Mouse (Mus musculus) limb, embryonic 15.5 days (tissue): ENCODE measurements around the gene Zfp367. TPM values are rescaled to one million over a fixed set of nuclear protein-coding genes. Genes with fewer than 3 reads are reported as not detected.

Experiments used
- ATAC-seq: fragments of 200-750 bp; cut with Nextera tagmentation; 2 replicates; pipeline ENCODE4 v1.8.0; 2017; ENCODE audit warnings: low read depth, moderate TSS enrichment; ENCODE audit not compliant: insufficient number of reproducible peaks, low FRiP score, low TSS enrichment
- H3K27ac ChIP-seq: fragments of 300-500 bp; sonication (generic); 2 replicates; pipeline ENCODE4 v1.5.1; 2015; ENCODE audit warnings: moderate library complexity, mild to moderate bottlenecking, inconsistent platforms
- H3K27me3 ChIP-seq: fragments of 300-500 bp; sonication (generic); 2 replicates; pipeline ENCODE4 v1.6.1; 2015; ENCODE audit warnings: inconsistent platforms
- H3K36me3 ChIP-seq: fragments of 300-500 bp; sonication (generic); 2 replicates; pipeline ENCODE4 v1.6.1; 2015; ENCODE audit warnings: inconsistent platforms
- H3K4me1 ChIP-seq: fragments of 300-500 bp; sonication (generic); 2 replicates; pipeline ENCODE4 v1.6.1; 2015; ENCODE audit warnings: inconsistent platforms
- H3K4me2 ChIP-seq: fragments of 300-500 bp; sonication (generic); 2 replicates; pipeline ENCODE4 v1.6.1; 2015; ENCODE audit warnings: mild to moderate bottlenecking, inconsistent platforms
- H3K4me3 ChIP-seq: fragments of 300-500 bp; sonication (generic); 2 replicates; pipeline ENCODE4 v1.5.1; 2015; ENCODE audit warnings: mild to moderate bottlenecking, inconsistent platforms
- H3K9ac ChIP-seq: fragments of 300-500 bp; sonication (generic); 2 replicates; pipeline ENCODE4 v1.6.1; 2015; ENCODE audit warnings: inconsistent platforms
- H3K9me3 ChIP-seq: fragments of 300-500 bp; sonication (generic); 2 replicates; pipeline ENCODE4 v1.6.1; 2016; ENCODE audit warnings: inconsistent platforms
- WGBS: fragments of 180-500 bp; shearing (Covaris S2); methylation state at CpG from one replicate; pipeline ENCODE4 v1.1.7; 2015; 5-methylcytosine and 5-hydroxymethylcytosine counted together
- polyA plus RNA-seq: library from polyadenylated mRNA; unstranded; fragments of >200 nt; fragmentation: Nextera tagmentation; extraction: Ambion mirVana; gene quantifications from 2 replicates; pipeline ENCODE4 v1.2.1, GENCODE M21; 2015

Zfp367 gene
- polyA plus RNA-seq, result 21.0 and 21.2 TPM in 2 replicates

GRCm38 (mm10) chr13:64153083-64153682, at the start of gene Zfp367:
Gene Zfp367 (minus strand): TSS chr13:64153202.
- Histone ChIP-seq H3K9ac (peak within 1 kb of the TSS; percentile 76), H3K27me3 (no peaks in the 10 kb centered on the region), H3K9me3 (no peaks in the 10 kb centered on the region), H3K4me2 (peak within 1 kb of the TSS; percentile 96), H3K36me3 (no peaks in the 10 kb centered on the region), H3K4me1 (peaks cover 16% of the 10 kb centered on the region; the same call in 1 of the 2 replicates), H3K27ac (peak within 1 kb of the TSS; percentile 89), H3K4me3 (peak within 1 kb of the TSS; percentile 89)
- under 1% methylated on average over 51 of the region's 56 CpGs for WGBS
- peak; percentile 96 for ATAC-seq

- WGBS, result 91% methylated on average over 4 of the region's 4 CpGs
- Histone ChIP-seq H3K4me2 (no peak overlapping the region), H3K9me3 (no peaks in the 10 kb centered on the region), H3K4me3 (no peak overlapping the region), H3K9ac (no peak overlapping the region), H3K4me1 (0 out of 2 replicates have a peak, but pooled peaks cover 2% of the 10 kb centered on the region), H3K36me3 (peaks cover 12% of the 10 kb centered on the region; the same call in 1 of the 2 replicates), H3K27ac (no peak overlapping the region), H3K27me3 (no peaks in the 10 kb centered on the region)
- ATAC-seq, result no peak
These were observed 47.9 kb upstream of the Zfp367 start for GRCm38 (mm10) chr13:64200911-64201310.

GRCm38 (mm10) chr13:64198310-64198709, 45.3 kb upstream of the Zfp367 start:
- H3K36me3 ChIP-seq, result peaks cover 10% of the 10 kb centered on the region; the same call in 1 of the 2 replicates
- H3K27ac ChIP-seq, result no peak overlapping the region
- H3K4me1 ChIP-seq, result no peaks in the 10 kb centered on the region
- no peaks in the 10 kb centered on the region for H3K27me3 ChIP-seq
- 88% methylated on average over 4 of the region's 4 CpGs for WGBS
- H3K4me3 ChIP-seq, result no peak overlapping the region
- no peaks in the 10 kb centered on the region for H3K9me3 ChIP-seq
- no peak overlapping the region for H3K9ac ChIP-seq
- no peak overlapping the region for H3K4me2 ChIP-seq
- no peak for ATAC-seq

GRCm38 (mm10) chr13:64197899-64198298, 44.9 kb upstream of the Zfp367 start:
- no peak overlapping the region for H3K27ac ChIP-seq
- H3K9ac ChIP-seq, result no peak overlapping the region
- ATAC-seq, result no peak
- no peak overlapping the region for H3K4me2 ChIP-seq
- no peaks in the 10 kb centered on the region for H3K9me3 ChIP-seq
- H3K4me1 ChIP-seq, result no peaks in the 10 kb centered on the region
- H3K27me3 ChIP-seq, result no peaks in the 10 kb centered on the region
- WGBS, result 48% methylated on average over 6 of the region's 6 CpGs
- H3K4me3 ChIP-seq, result no peak overlapping the region
- peaks cover 10% of the 10 kb centered on the region; the same call in 1 of the 2 replicates for H3K36me3 ChIP-seq

GRCm38 (mm10) chr13:64187065-64187464, 34.1 kb upstream of the Zfp367 start:
- H3K4me2 ChIP-seq, result no peak overlapping the region
- H3K27ac ChIP-seq, result no peak overlapping the region
- ATAC-seq, result no peak
- peaks cover 35% of the 10 kb centered on the region for H3K36me3 ChIP-seq
- H3K27me3 ChIP-seq, result no peaks in the 10 kb centered on the region
- H3K9ac ChIP-seq, result no peak overlapping the region
- no peaks in the 10 kb centered on the region for H3K4me1 ChIP-seq
- no peak overlapping the region for H3K4me3 ChIP-seq
- no peaks in the 10 kb centered on the region for H3K9me3 ChIP-seq

- H3K27ac ChIP-seq, result no peak overlapping the region
- no peak overlapping the region for H3K4me3 ChIP-seq
- WGBS, result 88% methylated on average over 4 of the region's 4 CpGs
- H3K4me1 ChIP-seq, result no peaks in the 10 kb centered on the region
- H3K27me3 ChIP-seq, result no peaks in the 10 kb centered on the region
- no peaks in the 10 kb centered on the region for H3K9me3 ChIP-seq
- no peak for ATAC-seq
- H3K9ac ChIP-seq, result no peak overlapping the region
- H3K36me3 ChIP-seq, result peaks cover 38% of the 10 kb centered on the region
- H3K4me2 ChIP-seq, result no peak overlapping the region
These were observed 33.5 kb upstream of the Zfp367 start for GRCm38 (mm10) chr13:64186516-64186915.

GRCm38 (mm10) chr13:64185586-64185985, 32.6 kb upstream of the Zfp367 start:
- H3K4me3 ChIP-seq, result no peak overlapping the region
- no peaks in the 10 kb centered on the region for H3K4me1 ChIP-seq
- H3K9me3 ChIP-seq, result no peaks in the 10 kb centered on the region
- WGBS, result 91% methylated on average over 9 of the region's 9 CpGs
- no peak overlapping the region for H3K27ac ChIP-seq
- no peak for ATAC-seq
- no peak overlapping the region for H3K4me2 ChIP-seq
- no peaks in the 10 kb centered on the region for H3K27me3 ChIP-seq
- H3K36me3 ChIP-seq, result peaks cover 38% of the 10 kb centered on the region
- H3K9ac ChIP-seq, result no peak overlapping the region

- H3K27ac ChIP-seq, result no peak overlapping the region
- H3K4me2 ChIP-seq, result no peak overlapping the region
- no peaks in the 10 kb centered on the region for H3K27me3 ChIP-seq
- H3K4me1 ChIP-seq, result no peaks in the 10 kb centered on the region
- ATAC-seq, result no peak
- H3K9me3 ChIP-seq, result no peaks in the 10 kb centered on the region
- no peak overlapping the region for H3K9ac ChIP-seq
- H3K36me3 ChIP-seq, result peaks cover 38% of the 10 kb centered on the region
- no peak overlapping the region for H3K4me3 ChIP-seq
- 87% methylated on average over 7 of the region's 7 CpGs for WGBS
These were observed 32.2 kb upstream of the Zfp367 start for GRCm38 (mm10) chr13:64185176-64185575.

GRCm38 (mm10) chr13:64184361-64184760, 31.4 kb upstream of the Zfp367 start:
- Histone ChIP-seq H3K36me3 (peaks cover 42% of the 10 kb centered on the region), H3K27ac (no peak overlapping the region), H3K4me2 (no peak overlapping the region), H3K4me1 (no peaks in the 10 kb centered on the region), H3K27me3 (no peaks in the 10 kb centered on the region), H3K4me3 (no peak overlapping the region), H3K9ac (no peak overlapping the region), H3K9me3 (no peaks in the 10 kb centered on the region)
- no peak for ATAC-seq
- WGBS, result 79% methylated on average over 10 of the region's 10 CpGs

GRCm38 (mm10) chr13:64183583-64183982, 30.6 kb upstream of the Zfp367 start:
- ATAC-seq, result no peak
- Histone ChIP-seq H3K9me3 (no peaks in the 10 kb centered on the region), H3K27me3 (no peaks in the 10 kb centered on the region), H3K36me3 (peaks cover 42% of the 10 kb centered on the region), H3K27ac (no peak overlapping the region), H3K9ac (no peak overlapping the region), H3K4me2 (no peak overlapping the region), H3K4me3 (no peak overlapping the region), H3K4me1 (no peaks in the 10 kb centered on the region)
- 78% methylated on average over 4 of the region's 4 CpGs for WGBS

- H3K36me3 ChIP-seq, result peaks cover 56% of the 10 kb centered on the region
- no peak overlapping the region for H3K4me3 ChIP-seq
- WGBS, result 79% methylated on average over 2 of the region's 2 CpGs
These were observed 29.1 kb upstream of the Zfp367 start for GRCm38 (mm10) chr13:64182091-64182490.

GRCm38 (mm10) chr13:64180888-64181287, 27.9 kb upstream of the Zfp367 start:
- no peak for ATAC-seq
- Histone ChIP-seq H3K9ac (no peak overlapping the region), H3K4me3 (no peak overlapping the region), H3K27me3 (no peaks in the 10 kb centered on the region), H3K4me1 (no peaks in the 10 kb centered on the region), H3K9me3 (no peaks in the 10 kb centered on the region), H3K36me3 (peaks cover 64% of the 10 kb centered on the region), H3K27ac (no peak overlapping the region), H3K4me2 (no peak overlapping the region)
- 92% methylated on average over 3 of the region's 3 CpGs for WGBS

More at GRCm38 (mm10) chr13:64182091-64182490, 29.1 kb upstream of the Zfp367 start:
- no peak for ATAC-seq
- Histone ChIP-seq H3K27me3 (no peaks in the 10 kb centered on the region), H3K4me1 (no peaks in the 10 kb centered on the region), H3K27ac (no peak overlapping the region), H3K9me3 (no peaks in the 10 kb centered on the region), H3K4me2 (no peak overlapping the region), H3K9ac (no peak overlapping the region)

- Histone ChIP-seq H3K4me2 (no peak overlapping the region), H3K4me1 (no peaks in the 10 kb centered on the region), H3K27me3 (no peaks in the 10 kb centered on the region), H3K9me3 (no peaks in the 10 kb centered on the region), H3K27ac (no peak overlapping the region), H3K4me3 (no peak overlapping the region), H3K9ac (no peak overlapping the region), H3K36me3 (peaks cover 62% of the 10 kb centered on the region)
- ATAC-seq, result no peak
- 85% methylated on average over 4 of the region's 4 CpGs for WGBS
These were observed 27.3 kb upstream of the Zfp367 start for GRCm38 (mm10) chr13:64180300-64180699.
